Mouse (Mus musculus): Measurements from ENCODE around the gene Daw1.

The Daw1 gene

GRCm38 (mm10) chr1:83159603-83160002 is at the start of gene Daw1:
Gene Daw1 (plus strand): TSS chr1:83159752.
- peak; percentile 80 for DNase-seq (ENCODE audit: low spot score)

GRCm38 (mm10) chr1:83110992-83111391 is 48.6 kb upstream of the Daw1 start:
- no peak for DNase-seq (ENCODE audit: low spot score)

- no peak for DNase-seq (ENCODE audit: low spot score)
These were observed 47.8 kb upstream of the Daw1 start for GRCm38 (mm10) chr1:83111726-83112125.

DNA sequence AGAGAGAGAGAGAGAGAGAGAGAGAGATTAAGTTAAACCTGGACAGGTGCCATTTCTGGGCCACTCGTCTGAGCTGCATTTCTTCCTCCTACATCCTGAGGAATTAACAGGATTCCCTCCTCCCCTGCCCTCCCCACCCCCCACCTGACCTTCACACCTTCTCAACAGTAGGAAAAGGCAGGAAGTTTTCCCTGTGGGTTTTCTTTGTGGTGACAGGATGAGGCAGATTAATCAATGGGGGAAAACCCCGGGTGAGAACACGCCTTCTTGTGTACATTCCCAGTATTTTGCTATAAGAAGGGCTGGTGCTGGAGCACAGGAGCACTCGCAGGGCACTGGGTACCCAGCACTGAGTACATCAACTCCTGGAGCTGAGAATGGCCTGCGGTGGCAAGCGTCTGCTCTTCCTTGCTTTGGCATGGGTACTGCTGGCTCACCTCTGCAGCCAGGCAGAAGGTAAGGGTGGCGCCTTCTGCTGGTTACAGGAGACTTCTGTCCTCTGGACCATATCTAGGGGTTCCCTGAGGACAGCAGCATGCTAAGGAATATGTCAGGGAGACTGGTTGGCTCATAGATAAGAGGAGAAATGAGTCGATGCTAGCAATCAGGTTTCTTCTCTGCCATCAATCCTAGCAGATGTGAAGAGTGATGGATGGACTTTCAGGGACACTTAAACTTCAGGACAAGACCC is 43.0 kb upstream of the Daw1 start, which contains the start of gene Ccl20:
Ccl20 (plus strand) TSS at position 320 of the 691 bp plus-strand sequence.
- DNase-seq (ENCODE audit: low spot score), result no peak

DNA sequence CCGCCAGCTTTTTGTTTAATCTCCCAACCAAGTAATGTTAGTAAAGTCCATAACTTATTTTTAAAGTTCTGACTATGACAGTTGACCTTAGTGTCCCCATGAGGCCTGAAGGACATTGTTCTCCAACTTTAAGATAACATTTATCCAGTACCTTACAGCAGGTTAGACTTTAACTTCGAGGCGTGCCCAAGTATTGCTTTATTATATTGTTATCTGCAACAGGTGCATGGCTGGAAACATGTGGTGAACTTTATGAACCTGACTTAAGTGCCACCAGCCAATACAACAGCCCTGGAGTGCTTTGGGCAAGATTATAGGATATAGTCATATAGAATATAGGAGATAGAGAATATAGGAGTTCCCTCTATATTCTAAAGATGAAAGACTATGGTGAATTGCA is 42.3 kb upstream of the Daw1 start:
- no peak for DNase-seq (ENCODE audit: low spot score)

GRCm38 (mm10) chr1:83117661-83118060 is 41.9 kb upstream of the Daw1 start:
- no peak for DNase-seq (ENCODE audit: low spot score)

DNA sequence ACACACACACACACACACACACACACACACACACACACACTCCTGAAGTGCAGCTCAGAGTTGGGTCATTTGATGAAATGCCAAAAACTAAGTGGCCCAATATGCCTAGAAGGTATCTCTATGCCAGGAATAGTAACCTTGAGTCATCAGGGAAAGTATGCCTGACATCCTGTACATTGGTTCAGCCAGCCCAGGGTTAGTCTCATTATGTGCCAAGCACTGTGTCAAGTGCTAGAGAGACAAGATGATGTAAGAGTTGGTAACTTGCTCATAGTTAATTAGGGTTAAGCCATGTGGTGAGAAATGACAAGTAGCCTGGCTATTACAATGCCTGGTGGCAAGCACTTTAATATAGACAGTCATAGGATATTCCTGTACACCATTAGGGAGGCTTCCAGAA is 39.6 kb upstream of the Daw1 start:
- no peak for DNase-seq (ENCODE audit: low spot score)

- no peak for DNase-seq (ENCODE audit: low spot score)
These were observed 39.2 kb upstream of the Daw1 start for GRCm38 (mm10) chr1:83120312-83120711.

GRCm38 (mm10) chr1:83123201-83123600 is 36.4 kb upstream of the Daw1 start:
- DNase-seq (ENCODE audit: low spot score), result no peak

DNA sequence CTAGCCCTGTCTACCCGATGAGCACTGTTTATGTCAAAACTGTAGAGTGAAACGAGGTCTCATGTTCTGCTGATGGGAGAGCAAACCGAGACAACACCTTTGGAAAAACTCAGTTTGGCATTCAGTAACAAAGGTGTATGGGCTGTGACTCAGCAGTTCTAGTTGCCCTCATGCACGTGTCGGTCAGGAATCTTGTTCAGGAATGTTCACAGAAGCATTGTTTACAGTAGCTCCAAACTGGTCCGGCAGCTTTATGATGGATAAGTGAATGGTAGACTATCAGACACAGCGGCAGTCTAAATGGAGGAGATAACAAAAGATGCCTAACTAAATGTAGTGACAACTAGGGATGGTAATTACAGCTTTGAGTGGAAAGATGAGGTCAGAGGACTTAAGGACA is 23.7 kb upstream of the Daw1 start:
- DNase-seq (ENCODE audit: low spot score), result no peak

- no peak for DNase-seq (ENCODE audit: low spot score)
These were observed 21.7 kb upstream of the Daw1 start for GRCm38 (mm10) chr1:83137847-83138246.

GRCm38 (mm10) chr1:83138721-83139120 is 20.8 kb upstream of the Daw1 start:
- no peak for DNase-seq (ENCODE audit: low spot score)

GRCm38 (mm10) chr1:83141510-83141909 is 18.0 kb upstream of the Daw1 start:
- DNase-seq (ENCODE audit: low spot score), result no peak

GRCm38 (mm10) chr1:83142055-83142454 is 17.5 kb upstream of the Daw1 start:
- DNase-seq (ENCODE audit: low spot score), result no peak

- DNase-seq (ENCODE audit: low spot score), result no peak
These were observed 13.0 kb upstream of the Daw1 start for GRCm38 (mm10) chr1:83146547-83146946.

GRCm38 (mm10) chr1:83150227-83150626 is 9.3 kb upstream of the Daw1 start:
- DNase-seq (ENCODE audit: low spot score), result no peak

- no peak for DNase-seq (ENCODE audit: low spot score)
These were observed 6.6 kb upstream of the Daw1 start for GRCm38 (mm10) chr1:83152961-83153360.

DNA sequence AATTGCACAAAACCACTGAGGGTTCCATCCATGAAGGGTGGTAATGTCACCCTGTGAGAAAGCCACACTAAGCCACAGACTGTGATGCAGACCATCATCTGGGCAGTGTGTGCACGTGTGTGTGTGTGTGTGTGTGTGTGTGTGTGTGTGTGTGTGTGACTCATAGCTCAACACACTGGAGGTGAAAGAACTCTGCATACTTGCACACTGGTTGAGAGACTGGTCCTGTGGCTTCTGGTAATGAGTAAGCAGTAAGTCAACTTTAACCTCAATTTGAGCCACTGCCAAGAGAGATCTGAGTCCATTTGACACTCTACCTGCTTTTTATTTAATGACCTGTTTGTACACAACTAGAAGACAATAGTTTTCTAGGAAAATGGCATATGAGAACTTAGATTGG is 2.7 kb upstream of the Daw1 start:
- DNase-seq (ENCODE audit: low spot score), result no peak

- DNase-seq (ENCODE audit: low spot score), result no peak
These were observed 2.1 kb downstream of the Daw1 start for GRCm38 (mm10) chr1:83161658-83162057.

- no peak for DNase-seq (ENCODE audit: low spot score)
These were observed 4.5 kb downstream of the Daw1 start for GRCm38 (mm10) chr1:83164027-83164426.

DNA sequence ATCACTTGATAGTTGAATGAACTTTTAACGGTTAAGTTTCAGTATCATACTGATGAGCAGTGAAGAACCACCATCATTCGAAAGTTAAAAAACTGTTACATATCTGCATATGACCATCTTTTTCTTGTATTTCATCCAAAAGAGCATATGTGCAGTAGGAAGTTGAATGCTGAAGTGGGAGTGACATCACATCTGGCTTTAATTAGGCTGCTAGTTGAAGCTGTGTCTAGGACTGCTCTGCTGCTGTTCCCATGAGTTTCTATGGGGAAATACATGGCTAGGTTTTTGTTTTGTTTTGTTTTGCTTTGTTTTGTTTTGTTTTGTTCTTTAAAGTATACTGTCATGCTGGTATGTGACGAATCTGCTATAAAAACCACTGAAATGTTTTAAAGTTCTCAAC is 9.6 kb downstream of the Daw1 start:
- no peak for DNase-seq (ENCODE audit: low spot score)

DNA sequence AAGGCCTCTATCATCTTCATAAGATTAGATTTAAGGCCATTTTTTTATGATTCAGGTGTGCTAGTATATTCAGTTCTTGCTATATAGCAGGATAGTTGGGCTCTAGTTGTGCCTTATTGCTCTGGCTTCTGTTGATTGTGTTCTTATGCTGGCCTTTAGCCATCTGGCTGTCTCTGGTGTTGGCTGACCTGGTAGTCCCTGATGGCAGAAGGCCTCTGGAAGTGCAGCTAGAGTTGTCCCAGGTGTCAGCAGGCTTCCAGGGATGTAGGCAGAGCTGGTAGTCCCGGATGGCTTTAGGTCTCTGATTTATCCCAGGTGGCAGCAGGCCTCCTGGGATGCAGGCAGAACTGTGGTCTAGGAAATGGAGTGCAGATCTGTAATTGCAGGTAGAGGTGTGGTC is 16.4 kb downstream of the Daw1 start:
- no peak for DNase-seq (ENCODE audit: low spot score)

GRCm38 (mm10) chr1:83179531-83179930 is 20.0 kb downstream of the Daw1 start:
- DNase-seq (ENCODE audit: low spot score), result no peak

DNA sequence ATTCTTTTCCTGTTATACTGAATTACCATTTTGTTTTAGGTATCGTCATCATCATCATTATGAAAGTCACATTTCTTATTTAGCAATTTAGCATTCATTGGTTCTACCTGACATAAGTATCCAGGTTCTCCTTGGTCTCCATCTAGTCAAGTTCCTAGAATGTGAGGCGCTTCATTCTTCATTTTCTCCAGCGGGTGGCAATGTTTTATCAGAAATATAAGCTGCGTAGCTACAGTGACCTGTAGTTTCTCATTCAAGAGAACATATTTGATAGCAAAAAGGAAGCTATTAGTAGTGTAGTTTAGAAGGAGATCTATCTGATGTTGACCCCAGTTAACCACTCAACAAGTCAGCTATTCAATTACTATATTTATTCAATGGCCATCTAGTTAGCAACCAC is 21.9 kb downstream of the Daw1 start:
- no peak for DNase-seq (ENCODE audit: low spot score)

Measured in testis, postnatal 10 days (tissue).